Mouse (Mus musculus) liver, embryonic 12.5 days (tissue): ENCODE measurements around the gene Psmc3. TPM values are rescaled to one million over a fixed set of nuclear protein-coding genes. Genes with fewer than 3 reads are reported as not detected.

Source experiments
- ATAC-seq: fragments of 200-750 bp; cut with Nextera tagmentation; 2 replicates; pipeline ENCODE4 v1.8.0; 2017; ENCODE audit warnings: moderate number of reproducible peaks, mild to moderate bottlenecking, moderate library complexity
- H3K27ac ChIP-seq: fragments of 300-500 bp; sonication (generic); 2 replicates; pipeline ENCODE4 v1.5.1; 2016; ENCODE audit warnings: mild to moderate bottlenecking
- H3K27me3 ChIP-seq: fragments of 300-500 bp; sonication (generic); replicated peaks from 2 replicates; pipeline ENCODE4 v1.6.1; 2016; ENCODE audit warnings: mild to moderate bottlenecking, moderate library complexity
- H3K36me3 ChIP-seq: fragments of 300-500 bp; sonication (generic); 2 replicates; pipeline ENCODE4 v1.6.1; 2016; ENCODE audit warnings: mild to moderate bottlenecking, moderate library complexity
- H3K4me1 ChIP-seq: fragments of 300-500 bp; sonication (generic); 2 replicates; pipeline ENCODE4 v1.6.1; 2016
- H3K4me2 ChIP-seq: fragments of 300-500 bp; sonication (generic); 2 replicates; pipeline ENCODE4 v1.6.1; 2016; ENCODE audit warnings: mild to moderate bottlenecking, moderate library complexity
- H3K4me3 ChIP-seq: fragments of 300-500 bp; sonication (generic); 2 replicates; pipeline ENCODE4 v1.5.1; 2016; ENCODE audit warnings: mild to moderate bottlenecking, moderate library complexity
- H3K9ac ChIP-seq: fragments of 300-500 bp; sonication (generic); 2 replicates; pipeline ENCODE4 v1.6.1; 2016; ENCODE audit warnings: mild to moderate bottlenecking, moderate library complexity
- H3K9me3 ChIP-seq: fragments of 300-500 bp; sonication (generic); replicated peaks from 2 replicates; pipeline ENCODE4 v1.6.1; 2016; ENCODE audit warnings: mild to moderate bottlenecking, moderate library complexity
- WGBS: fragments of 180-500 bp; shearing (Covaris S2); methylation state at CpG from one replicate; pipeline ENCODE4 v1.1.7; 2016; ENCODE audit not compliant: insufficient replicate concordance; 5-methylcytosine and 5-hydroxymethylcytosine counted together
- polyA plus RNA-seq: library from polyadenylated mRNA; unstranded; fragments of >200 nt; fragmentation: Nextera tagmentation; extraction: Ambion mirVana; gene quantifications from 2 replicates; pipeline ENCODE4 v1.2.1, GENCODE M21; 2016

Gene Psmc3
- polyA plus RNA-seq, 1 experiment from 2014 or later: 223 TPM

GRCm38 (mm10) chr2:91059376-91059775 is 5.6 kb downstream of the Psmc3 start:
- H3K36me3 ChIP-seq: peaks cover 93% of the 10 kb centered on the region
- H3K27me3 ChIP-seq: no peaks in the 10 kb centered on the region
- H3K27ac ChIP-seq: peak overlapping the region; percentile 11; the same call in 1 of the 2 replicates
- no peak for ATAC-seq
- H3K4me1 ChIP-seq: peaks cover 43% of the 10 kb centered on the region
- H3K9me3 ChIP-seq: no peaks in the 10 kb centered on the region
- no peak overlapping the region for H3K4me2 ChIP-seq
- no peak overlapping the region for H3K4me3 ChIP-seq
- 90% methylated on average over 2 of the region's 2 CpGs for WGBS
- H3K9ac ChIP-seq: no peak overlapping the region

- H3K36me3 ChIP-seq: peaks cover 92% of the 10 kb centered on the region
- 55% methylated on average over 10 of the region's 10 CpGs for WGBS
- H3K4me3 ChIP-seq: no peak overlapping the region
- ATAC-seq: peak; percentile 92
- no peaks in the 10 kb centered on the region for H3K27me3 ChIP-seq
- peak overlapping the region; percentile 28; the same call in 1 of the 2 replicates for H3K9ac ChIP-seq
- H3K9me3 ChIP-seq: no peaks in the 10 kb centered on the region
- H3K4me1 ChIP-seq: peaks cover 31% of the 10 kb centered on the region
- H3K4me2 ChIP-seq: peak overlapping the region; percentile 39
- peak overlapping the region; percentile 89 for H3K27ac ChIP-seq
Observed at GRCm38 (mm10) chr2:91060544-91061355, 6.9 kb downstream of the Psmc3 start.

- peaks cover 86% of the 10 kb centered on the region for H3K36me3 ChIP-seq
- no peaks in the 10 kb centered on the region for H3K9me3 ChIP-seq
- no peak overlapping the region for H3K4me2 ChIP-seq
- H3K27ac ChIP-seq: peak overlapping the region; percentile 89
- H3K4me3 ChIP-seq: no peak overlapping the region
- H3K9ac ChIP-seq: peak overlapping the region; percentile 28; the same call in 1 of the 2 replicates
- WGBS: 81% methylated on average over 6 of the region's 6 CpGs
- peaks cover 26% of the 10 kb centered on the region for H3K4me1 ChIP-seq
- H3K27me3 ChIP-seq: no peaks in the 10 kb centered on the region
- no peak for ATAC-seq
Observed at GRCm38 (mm10) chr2:91061849-91062481, 8.2 kb downstream of the Psmc3 start.

GRCm38 (mm10) chr2:91062779-91063606 is 9.2 kb downstream of the Psmc3 start:
- H3K27me3 ChIP-seq: no peaks in the 10 kb centered on the region
- 84% methylated on average over 16 of the region's 16 CpGs for WGBS
- no peak overlapping the region for H3K4me3 ChIP-seq
- no peaks in the 10 kb centered on the region for H3K9me3 ChIP-seq
- ATAC-seq: no peak
- H3K27ac ChIP-seq: no peak overlapping the region
- H3K36me3 ChIP-seq: peaks cover 82% of the 10 kb centered on the region
- no peak overlapping the region for H3K9ac ChIP-seq
- H3K4me2 ChIP-seq: no peak overlapping the region
- H3K4me1 ChIP-seq: peaks cover 26% of the 10 kb centered on the region

DNA sequence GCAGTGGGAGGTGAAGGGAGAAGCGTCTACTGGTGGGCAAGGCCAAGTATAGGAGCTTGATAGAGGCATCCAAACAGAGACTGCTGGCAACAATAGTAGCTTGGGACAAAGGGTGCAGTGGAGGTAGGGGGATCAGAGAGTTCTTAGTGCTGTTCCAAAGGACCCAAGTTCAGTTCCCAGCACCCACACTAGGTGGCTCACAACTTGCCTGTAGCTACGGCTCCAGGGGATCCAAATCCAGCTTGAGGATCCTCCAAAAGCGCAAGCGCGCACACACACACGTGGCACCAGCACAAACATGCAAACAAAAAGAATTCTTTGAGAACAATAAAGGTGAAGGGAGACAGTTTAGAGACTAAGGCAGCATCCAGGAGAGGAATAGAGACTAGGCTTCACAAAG is 10.4 kb downstream of the Psmc3 start:
- Histone ChIP-seq H3K27ac (no peak overlapping the region), H3K36me3 (peaks cover 73% of the 10 kb centered on the region), H3K4me1 (peaks cover 37% of the 10 kb centered on the region), H3K4me2 (no peak overlapping the region), H3K9me3 (no peaks in the 10 kb centered on the region), H3K4me3 (no peak overlapping the region), H3K27me3 (no peaks in the 10 kb centered on the region), H3K9ac (no peak overlapping the region)
- WGBS: 90% methylated on average over 6 of the region's 6 CpGs
- ATAC-seq: no peak

DNA sequence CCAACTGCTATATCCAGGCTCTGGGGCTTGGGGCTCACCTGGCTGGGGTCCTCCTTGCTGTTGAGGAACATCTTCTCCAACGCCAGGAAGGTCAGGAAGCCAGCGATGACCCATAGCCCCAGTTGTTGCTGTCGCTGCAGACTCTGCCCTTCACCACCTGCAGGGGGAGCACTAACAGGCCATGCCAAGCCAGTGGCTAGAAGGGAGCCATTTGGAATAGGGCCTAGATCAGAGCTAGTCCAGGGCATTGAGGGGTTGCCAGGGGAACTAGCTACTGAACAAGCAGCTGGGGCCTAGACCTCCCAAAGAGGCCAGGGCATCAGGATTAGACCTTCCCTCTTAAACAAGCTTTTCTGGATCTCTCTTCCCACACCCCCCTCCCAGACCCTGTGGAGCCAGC is 11.7 kb downstream of the Psmc3 start:
- H3K9me3 ChIP-seq: no peaks in the 10 kb centered on the region
- WGBS: 40% methylated on average over 3 of the region's 3 CpGs
- H3K4me3 ChIP-seq: no peak overlapping the region
- no peak overlapping the region for H3K27ac ChIP-seq
- peaks cover 34% of the 10 kb centered on the region for H3K4me1 ChIP-seq
- H3K4me2 ChIP-seq: no peak overlapping the region
- no peak for ATAC-seq
- no peaks in the 10 kb centered on the region for H3K27me3 ChIP-seq
- H3K9ac ChIP-seq: no peak overlapping the region
- peaks cover 62% of the 10 kb centered on the region for H3K36me3 ChIP-seq

DNA sequence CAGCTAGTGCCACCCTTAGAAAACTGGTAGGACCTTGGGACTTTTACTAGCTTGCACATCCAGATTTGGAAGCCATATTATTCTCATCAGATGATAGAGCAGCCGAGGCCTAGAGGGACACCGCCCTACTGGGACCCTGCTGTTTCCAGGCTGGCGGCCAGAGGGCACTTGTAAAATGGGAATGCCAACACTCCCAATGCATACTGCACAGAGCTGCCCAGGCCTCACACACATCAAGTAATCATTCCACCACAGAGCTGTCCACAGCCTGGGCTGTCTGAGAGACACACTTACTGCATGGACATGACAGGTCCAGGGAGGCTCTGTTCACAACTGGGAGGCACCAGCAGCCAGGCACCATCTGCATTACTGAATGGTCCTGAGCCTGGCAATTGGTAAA is 12.6 kb downstream of the Psmc3 start:
- Histone ChIP-seq H3K27ac (no peak overlapping the region), H3K9me3 (no peaks in the 10 kb centered on the region), H3K4me2 (no peak overlapping the region), H3K36me3 (peaks cover 53% of the 10 kb centered on the region), H3K27me3 (no peaks in the 10 kb centered on the region), H3K4me3 (no peak overlapping the region), H3K4me1 (peaks cover 33% of the 10 kb centered on the region), H3K9ac (no peak overlapping the region)
- 91% methylated on average over 3 of the region's 3 CpGs for WGBS
- no peak for ATAC-seq

DNA sequence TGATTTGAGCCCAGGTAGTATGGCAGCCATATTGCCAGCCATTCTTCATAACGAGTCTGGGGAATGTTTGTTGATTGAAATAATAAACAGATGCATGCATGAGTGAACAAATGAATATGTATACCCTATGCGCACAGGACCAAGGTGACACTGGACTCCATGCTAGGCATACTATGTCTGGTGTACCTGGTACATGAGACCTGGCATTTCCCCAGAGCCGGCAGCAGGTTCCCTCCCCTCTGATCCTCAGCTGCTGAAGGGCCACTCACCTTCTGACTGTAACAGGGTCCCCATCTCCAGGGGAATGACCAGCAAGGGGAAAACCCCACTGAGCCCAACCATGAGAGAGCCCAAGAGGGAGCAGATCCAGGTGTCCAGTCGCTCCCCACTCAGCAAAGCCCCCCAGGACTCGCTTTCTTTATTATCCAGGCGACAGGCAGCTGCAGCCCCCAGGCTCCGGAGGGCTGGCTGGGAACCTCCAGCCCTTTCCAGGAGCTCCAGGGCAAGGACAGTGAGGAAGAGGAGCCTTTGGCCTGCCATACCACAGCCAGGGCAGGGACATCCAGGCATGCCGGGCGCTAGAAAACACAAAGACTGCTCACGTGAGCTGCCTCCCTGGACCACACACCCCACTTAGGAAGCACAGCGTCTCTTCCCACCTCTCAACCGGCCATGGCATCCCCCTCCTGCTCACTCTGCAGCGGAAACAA is 14.5 kb downstream of the Psmc3 start:
- Histone ChIP-seq H3K4me3 (peak overlapping the region; percentile 70; the same call in 1 of the 2 replicates), H3K9me3 (no peaks in the 10 kb centered on the region), H3K4me2 (peak overlapping the region; percentile 93), H3K9ac (peak overlapping the region; percentile 79), H3K36me3 (peaks cover 34% of the 10 kb centered on the region), H3K27me3 (no peaks in the 10 kb centered on the region), H3K27ac (no peak overlapping the region), H3K4me1 (peaks cover 25% of the 10 kb centered on the region)
- WGBS: 73% methylated on average over 13 of the region's 13 CpGs
- ATAC-seq: no peak

DNA sequence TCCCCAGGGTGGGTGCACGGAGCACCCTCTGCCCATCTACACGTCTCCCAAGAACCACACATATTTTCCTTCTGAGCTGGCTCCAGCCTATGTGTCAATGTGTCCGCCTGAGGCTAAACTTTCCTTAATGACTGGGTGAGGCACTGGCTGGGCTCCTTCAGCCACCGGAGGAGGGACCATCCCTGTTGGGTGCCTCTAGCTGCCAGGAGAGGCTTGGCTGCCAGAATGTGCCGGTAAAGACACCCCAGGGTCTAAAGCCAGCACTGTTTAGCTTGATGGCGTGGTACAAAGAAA is 15.0 kb downstream of the Psmc3 start:
- Histone ChIP-seq H3K4me3 (peak overlapping the region; percentile 70), H3K36me3 (peaks cover 29% of the 10 kb centered on the region), H3K27ac (no peak overlapping the region), H3K4me1 (peaks cover 25% of the 10 kb centered on the region), H3K4me2 (peak overlapping the region; percentile 93), H3K27me3 (no peaks in the 10 kb centered on the region), H3K9ac (peak overlapping the region; percentile 79), H3K9me3 (no peaks in the 10 kb centered on the region)
- no peak for ATAC-seq
- WGBS: 64% methylated on average over 6 of the region's 6 CpGs

GRCm38 (mm10) chr2:91069306-91070000 is 15.6 kb downstream of the Psmc3 start:
- peak; percentile 4 for ATAC-seq
- Histone ChIP-seq H3K27ac (peak overlapping the region; percentile 84), H3K9me3 (no peaks in the 10 kb centered on the region), H3K36me3 (peaks cover 23% of the 10 kb centered on the region), H3K4me3 (peak overlapping the region; percentile 70), H3K27me3 (no peaks in the 10 kb centered on the region), H3K4me1 (peaks cover 25% of the 10 kb centered on the region), H3K9ac (peak overlapping the region; percentile 79), H3K4me2 (peak overlapping the region; percentile 93)
- WGBS: 12% methylated on average over 14 of the region's 14 CpGs
